Mouse (Mus musculus): Measurements from ENCODE around the gene Cgn.
"Not testable (repeated sequence)": the region's sequence is repeated elsewhere in the genome, so short reads cannot be mapped to it uniquely, and the experiment has no call there.

Cgn gene

DNA sequence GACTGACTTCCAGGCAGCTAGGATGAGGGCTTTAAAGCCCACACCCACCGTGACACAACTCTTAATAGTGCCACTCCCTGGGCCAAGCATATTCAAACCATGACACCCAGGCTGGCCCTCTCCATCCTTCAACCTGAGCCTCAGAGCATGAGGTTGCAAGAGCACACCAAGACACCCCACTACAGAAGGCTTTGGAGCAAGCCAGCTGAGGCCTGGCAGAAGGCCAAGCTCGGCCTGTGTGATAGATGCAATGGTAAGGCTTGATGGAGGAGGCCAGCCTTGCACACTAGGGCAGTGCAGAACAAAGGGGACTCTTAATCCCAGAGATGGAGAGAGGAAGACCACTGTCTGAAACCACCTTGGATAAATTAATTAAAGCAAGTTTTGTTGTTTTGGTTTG lies 3.2 kb upstream of the Cgn start:
- DNase-seq (ENCODE audit: low read depth, low spot score) = no peak

DNA sequence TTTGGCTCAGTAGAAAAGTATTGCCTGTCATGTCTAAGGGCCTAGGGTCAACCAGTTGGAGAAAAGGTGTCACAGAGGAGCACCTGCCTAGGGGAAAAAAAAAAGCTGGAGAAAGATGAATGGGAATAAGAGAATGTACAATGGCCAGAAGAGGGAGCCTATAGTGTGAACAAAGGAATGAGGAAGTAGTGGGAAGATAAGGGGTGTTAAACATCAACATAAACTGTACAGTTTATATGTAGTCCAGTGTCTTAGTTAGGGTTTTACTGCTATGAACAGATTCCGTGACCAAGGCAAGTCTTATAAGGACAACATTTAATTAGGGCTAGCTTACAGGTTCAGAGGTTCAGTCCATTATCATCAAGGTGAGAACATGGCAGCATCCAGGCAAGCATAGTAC lies 2.8 kb upstream of the Cgn start:
- DNase-seq (ENCODE audit: low read depth, low spot score) = no peak

DNA sequence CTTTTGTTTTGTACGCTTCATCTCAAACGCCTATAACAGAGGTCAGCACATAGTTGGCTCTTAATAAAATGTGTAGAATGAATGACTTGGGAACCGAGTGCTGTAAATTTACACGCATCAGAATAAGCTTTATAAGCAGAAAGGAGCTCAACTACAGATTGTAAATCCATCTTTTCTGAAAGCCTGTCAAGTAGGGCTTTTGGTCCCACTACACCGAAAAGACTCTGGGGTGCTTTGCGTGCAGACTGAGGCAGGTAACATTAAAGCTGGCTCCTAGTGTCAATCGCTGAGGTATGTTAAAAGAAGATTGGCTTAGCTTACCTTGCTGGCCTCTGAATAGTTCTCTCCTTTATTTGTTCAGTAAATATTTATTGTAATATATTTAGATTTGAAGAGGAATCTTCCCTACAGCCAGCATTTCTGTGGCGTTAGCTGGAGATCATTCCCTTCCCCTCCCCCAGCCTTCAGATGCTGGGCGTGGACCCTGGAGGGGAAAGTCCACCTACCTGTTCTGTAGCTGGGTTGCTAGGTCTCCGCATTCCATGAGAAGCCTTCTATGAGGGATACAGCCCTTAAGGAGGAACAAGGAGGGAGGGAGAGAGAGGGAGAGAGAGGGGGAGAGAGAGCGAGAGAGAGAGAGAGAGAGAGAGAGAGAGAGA lies 959 bp upstream of the Cgn start:
- DNase-seq (ENCODE audit: low read depth, low spot score) = no peak

DNA sequence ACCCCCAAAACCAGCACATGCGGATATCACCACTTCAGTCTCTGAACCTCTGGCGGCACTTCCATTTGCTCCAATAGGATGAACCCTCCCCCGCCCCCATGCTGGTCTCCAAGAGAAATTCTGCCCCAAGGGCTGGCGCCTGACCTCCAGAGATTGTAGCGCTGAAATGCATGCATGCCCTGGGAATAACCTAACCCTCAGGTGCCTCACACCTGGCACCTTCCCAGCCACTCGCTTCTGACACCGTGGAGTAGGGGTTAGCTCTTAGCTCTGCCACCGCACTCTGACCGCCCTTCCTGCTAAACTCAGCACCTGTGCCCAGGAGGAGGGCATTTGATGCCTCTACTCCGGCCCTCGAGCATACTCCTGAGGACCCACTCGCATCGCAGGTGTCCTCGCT lies 334 bp downstream of the Cgn start:
- no peak for DNase-seq (ENCODE audit: low read depth, low spot score)

DNA sequence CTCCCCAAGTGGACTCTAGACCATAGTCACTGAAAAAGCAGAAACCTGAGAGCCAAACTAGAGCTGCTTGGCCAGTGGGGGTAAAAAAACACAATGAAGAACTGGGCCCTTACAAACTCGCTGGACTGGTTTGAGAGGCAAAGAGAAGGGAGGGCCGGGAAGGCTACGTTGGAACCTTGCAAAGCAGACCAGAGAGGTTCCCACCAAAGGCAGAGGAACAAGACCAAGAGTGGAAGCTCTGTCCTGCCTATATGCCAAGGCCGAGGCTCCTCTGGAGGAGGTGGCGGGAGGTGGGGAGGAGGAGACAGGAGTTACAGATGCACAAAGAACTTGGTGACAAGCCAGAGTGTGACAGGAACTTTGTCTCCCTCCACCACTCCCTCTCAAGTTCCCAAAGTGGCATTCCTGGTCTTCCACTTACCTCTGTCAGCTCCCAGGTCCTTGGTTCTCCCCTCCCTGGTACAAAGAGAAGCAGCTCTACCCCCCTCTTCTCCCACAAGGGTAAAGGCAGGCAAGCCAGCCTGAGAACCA lies 2.1 kb downstream of the Cgn start:
- DNase-seq (ENCODE audit: low read depth, low spot score) = no peak

DNA sequence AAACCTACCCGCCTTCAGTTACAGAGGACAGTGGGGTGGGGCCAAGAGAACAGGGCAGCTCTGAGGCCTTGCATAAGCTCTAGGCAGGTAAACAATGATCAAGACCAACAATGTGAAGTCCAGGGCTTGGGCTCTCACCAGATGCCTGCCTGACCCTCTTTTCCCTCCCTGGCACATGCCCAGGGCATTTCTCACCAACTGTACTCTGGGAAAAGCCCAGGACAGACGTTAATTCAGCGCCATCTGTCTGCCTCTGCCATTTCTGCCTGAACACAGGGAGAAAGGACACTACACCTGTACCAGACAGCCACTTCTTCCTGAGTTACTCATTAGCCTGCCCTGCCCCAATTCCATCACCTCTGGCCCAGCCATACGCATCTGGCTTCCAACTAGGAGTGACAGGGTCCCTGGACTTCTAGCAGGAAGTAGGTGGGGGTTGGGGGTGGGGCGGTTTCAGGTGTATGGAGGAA lies 2.8 kb downstream of the Cgn start:
- no peak for DNase-seq (ENCODE audit: low read depth, low spot score)

DNA sequence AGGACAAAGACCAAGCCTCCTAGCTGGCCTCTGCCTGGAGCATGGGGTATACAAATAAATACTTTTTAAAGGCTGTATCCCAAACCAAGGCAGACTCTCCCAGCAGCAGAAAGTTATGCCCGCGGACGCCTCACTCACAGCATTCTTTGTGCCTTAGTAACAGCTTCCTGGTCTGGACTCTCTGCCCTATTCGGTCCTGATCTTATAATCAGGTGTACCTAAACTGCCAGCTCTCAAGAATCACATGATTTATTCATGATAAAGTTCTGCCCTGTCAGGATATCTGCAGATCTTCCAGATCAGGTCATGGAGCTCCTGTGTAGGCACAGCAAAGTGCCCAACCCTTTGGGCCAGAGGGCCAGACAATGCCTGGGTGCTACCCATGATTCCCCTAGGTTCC lies 3.4 kb downstream of the Cgn start:
- DNase-seq (ENCODE audit: low read depth, low spot score) = no peak

DNA sequence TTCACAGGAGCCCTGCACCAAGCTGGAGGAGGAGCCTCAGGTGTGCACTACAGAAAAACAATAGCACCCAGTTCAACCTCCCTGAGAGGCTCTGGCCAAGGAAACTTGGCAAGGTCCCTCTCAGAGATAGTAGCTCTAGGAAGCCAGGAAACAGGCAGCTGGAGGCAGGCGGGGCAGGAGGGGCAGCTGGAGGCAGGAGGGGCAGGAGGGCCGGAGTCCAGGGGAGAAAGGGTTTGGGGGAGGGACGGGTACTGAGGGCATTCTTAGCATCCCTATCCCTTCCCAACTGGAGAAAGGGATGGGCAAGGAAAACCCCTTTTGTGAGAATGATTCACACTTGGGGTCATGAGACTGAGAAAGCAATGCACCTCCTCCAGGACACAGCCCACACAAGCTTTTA lies 4.9 kb downstream of the Cgn start:
- DNase-seq (ENCODE audit: low read depth, low spot score) = no peak

DNA sequence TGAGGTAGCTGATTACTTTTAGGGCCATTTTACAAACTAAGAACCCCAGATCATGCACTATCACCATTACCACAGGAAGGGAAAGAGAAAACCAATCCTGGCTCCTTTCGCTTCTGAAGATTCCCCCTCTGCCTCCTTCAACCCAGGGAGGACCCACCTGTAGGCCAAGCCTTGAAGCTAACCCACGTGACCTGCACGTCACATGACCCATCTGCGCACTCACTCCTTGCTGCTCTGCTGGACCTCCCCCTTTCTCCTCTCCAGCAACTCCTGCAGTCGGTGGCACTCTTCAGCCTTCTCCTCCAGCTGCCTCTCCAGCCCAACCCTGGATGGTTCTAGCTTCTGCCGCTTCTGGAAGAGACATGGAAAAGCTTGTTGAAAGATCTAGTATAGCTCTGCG lies 10.4 kb downstream of the Cgn start:
- no peak for DNase-seq (ENCODE audit: low read depth, low spot score)

DNA sequence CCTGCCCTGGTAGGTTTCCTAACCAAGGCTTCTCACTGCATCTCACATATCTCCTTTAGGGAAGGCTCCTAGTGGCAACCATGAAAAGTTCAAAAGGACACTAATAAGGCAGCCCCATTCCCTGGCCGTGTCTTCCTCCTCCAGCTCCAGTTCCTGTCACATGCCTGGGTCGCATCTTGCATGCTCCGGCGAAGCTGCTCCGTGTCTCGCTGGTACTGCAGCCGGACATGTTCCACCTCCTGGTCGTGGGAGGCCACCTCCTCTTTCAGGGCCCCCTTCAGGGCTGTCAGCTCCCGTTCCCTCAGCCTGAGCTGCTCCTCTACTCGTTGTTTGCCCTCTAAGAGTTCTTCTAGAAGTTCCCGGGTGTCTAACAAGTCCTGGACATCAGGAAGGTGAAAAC lies 12.3 kb downstream of the Cgn start:
- DNase-seq (ENCODE audit: low read depth, low spot score) = no peak

DNA sequence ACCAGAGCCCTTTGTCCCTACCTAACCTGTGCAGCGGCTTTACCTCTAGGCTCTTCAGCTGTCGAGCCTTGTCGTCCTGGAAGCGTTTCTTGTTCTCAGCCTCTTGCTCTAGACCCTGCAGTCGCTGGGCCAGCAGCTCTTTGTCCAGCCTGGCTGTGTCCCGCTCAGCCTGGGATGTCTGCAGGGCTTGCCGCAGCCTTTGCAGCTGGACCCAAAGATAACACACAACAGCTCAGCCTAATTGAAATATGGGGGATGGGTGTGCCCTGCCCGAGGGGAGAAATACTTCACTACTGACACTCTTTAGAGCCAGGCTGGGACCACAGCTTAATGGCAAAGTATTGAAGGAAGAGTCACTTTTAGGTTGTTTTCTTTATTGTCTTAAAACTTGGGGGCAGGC lies 20.8 kb downstream of the Cgn start:
- DNase-seq (ENCODE audit: low read depth, low spot score) = not testable (repeated sequence)

DNA sequence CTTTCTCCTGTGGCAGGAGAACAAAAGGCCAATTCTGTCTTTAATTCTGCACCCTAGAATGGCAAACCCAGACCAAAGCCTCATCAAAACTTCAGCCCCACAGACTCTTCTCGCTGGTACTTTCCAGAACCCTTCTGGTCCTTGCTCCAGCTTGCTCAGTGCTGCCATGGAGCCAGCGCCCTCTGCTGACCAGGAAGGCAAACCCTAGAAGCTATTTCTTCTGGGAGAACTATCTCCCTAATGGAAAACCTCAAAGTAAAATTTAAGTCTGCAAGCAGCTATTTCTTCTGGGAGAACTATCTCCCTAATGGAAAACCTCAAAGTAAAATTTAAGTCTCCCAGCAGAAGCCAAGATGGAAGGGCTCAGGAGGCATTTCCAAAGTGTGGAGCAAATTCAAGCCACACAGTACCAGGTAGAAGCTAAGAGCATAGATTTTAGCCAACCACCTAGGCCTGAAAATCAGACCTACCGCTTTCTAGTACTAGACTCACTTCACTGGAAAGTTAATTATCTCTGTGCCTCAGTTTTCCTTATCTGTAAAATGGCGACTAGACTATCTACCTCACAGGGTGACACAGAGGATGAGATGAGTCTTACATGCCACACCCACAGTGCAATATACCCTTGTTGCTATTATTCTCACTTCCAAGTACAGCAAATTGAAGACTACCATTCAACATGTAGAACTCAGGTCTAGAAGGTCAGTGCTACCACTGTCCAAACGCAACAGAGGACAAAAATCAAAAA lies 21.6 kb downstream of the Cgn start:
- DNase-seq (ENCODE audit: low read depth, low spot score) = not testable (repeated sequence)

DNA sequence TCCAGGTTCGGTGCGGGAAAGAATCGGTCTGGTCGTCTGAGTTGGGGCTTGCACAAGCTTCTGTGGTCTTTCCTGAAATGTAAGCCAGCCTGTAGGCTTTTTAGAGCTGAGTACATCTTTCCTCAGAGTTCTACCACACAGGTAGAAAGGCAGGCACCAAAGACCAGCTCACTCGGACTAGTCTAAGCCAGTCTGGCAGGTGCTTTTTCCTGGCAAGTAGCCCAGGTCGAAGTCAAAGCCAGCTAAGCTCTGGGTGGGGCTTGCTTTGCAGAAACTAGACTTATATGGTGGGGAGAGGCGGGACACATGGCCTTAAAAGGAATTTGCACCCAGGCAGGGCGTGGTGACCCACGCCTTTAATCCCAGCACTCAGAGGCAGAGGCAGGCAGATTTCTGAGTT lies 27.9 kb downstream of the Cgn start:
- peak; percentile 79 for DNase-seq (ENCODE audit: low read depth, low spot score)

DNA sequence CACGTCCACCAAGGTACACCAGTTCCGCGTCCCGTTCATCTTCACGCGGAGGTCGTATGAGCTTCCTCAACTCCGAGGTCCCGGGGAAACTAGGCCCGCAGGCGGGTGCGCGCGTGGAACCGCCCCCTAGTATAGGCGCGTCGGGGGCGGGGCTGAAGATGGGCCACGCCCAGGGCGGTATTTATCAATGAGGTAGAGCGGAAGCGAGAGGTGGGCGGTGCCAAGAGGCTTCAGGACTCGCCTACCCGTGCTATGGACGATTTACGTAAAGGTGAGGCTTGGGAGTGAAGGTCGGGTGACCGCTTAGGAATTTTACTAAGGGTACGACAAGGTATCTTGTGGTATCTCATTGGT lies 28.3 kb downstream of the Cgn start:
- not testable (repeated sequence) for DNase-seq (ENCODE audit: low read depth, low spot score)

DNA sequence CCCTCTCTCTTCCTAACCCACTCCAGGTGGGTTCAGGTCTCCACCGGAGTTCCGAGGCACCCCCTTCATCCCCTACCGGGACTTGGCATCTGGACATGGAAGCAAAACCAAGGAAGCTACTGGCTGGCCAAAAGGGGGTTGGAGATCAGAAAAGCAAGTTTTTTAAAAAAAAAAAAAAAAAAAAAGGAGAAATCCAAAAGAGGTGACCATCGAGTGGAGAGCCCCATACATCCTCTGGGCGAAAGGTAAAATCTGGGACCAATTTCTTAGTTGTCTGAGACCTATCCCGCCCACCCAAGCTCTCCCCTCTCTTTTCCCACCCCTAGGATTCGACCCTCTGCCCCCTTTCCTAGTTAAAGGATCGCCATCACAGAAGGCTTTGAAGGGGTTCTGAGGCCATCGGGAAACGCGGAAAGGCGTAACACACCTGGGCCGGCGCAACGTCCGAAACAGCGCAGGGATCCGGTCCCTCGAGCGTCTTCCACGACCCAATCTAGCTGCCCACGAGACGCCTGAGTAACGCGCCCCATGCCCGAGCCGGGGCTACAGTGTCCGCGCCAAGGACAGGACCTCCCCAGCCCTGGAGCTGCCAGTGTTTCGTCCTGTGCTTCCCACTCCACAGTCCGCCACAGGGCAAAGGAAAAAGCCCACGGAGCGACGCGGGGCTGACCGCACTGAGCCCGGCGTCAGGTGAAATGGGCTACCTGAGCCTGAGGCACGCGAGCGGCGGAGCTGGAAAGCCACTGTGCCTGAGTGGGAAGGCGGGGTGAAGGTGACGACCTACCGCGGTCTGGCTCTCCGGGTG lies 28.8 kb downstream of the Cgn start:
- DNase-seq (ENCODE audit: low read depth, low spot score) = not testable (repeated sequence)

DNA sequence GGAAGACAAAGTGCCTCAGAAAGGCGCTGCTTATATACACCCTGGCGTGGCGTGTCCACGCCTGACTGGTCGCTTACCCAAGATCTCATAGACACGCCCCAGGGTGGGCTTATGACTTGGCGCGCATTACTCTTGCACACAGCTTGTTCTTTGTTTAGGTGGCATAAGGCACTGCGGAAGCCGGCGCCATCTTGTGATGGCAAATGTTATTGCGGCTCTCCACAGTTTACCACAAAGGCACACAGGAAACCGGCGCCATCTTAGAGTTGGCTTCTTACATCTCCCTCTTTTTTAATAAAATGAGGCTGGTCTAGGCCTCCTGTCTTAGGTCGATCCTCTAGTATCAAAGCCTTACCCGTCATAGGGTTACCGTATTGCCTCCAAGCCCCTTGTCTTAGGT lies 40.6 kb downstream of the Cgn start:
- no peak for DNase-seq (ENCODE audit: low read depth, low spot score)

DNA sequence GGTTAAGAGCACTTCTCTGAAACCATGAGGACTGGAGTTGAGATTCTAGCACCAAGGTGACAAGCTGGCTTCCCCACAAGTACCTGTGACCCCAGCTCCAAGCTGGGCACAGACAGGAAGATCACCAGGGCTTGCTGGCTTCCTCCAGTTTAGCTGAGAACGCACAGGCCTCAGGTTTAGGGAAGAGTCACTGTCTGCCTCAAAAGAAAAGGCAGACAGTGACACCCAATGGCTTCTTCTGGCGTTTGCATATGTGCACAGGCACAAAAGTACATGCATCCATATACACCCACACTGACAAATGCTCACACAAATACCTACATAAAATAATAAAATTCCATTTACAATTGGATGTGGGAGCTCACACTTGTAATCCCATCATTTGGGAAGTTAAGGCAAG lies 62.7 kb downstream of the Cgn start:
- peak; percentile 37 for DNase-seq (ENCODE audit: low read depth, low spot score)

DNA sequence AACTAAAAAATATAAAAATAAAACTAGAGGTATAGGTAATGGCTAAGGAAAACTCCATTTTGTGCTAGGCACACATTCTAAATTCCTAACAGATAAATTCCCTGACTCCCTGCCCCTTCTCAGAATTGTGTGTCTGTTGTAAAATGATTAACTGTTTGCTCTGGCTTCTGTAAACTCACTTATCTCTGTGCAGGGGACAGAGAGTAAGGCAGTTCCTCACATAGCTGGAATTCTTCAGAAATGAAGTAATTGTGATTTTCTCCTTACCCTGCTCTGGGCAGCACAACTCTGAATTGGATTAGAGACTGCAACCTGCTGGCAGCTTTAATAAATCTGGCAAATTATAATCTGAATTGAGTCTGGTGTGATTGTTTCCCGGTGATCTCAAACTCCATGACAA lies 68.0 kb downstream of the Cgn start:
- not testable (repeated sequence) for DNase-seq (ENCODE audit: low read depth, low spot score)

DNA sequence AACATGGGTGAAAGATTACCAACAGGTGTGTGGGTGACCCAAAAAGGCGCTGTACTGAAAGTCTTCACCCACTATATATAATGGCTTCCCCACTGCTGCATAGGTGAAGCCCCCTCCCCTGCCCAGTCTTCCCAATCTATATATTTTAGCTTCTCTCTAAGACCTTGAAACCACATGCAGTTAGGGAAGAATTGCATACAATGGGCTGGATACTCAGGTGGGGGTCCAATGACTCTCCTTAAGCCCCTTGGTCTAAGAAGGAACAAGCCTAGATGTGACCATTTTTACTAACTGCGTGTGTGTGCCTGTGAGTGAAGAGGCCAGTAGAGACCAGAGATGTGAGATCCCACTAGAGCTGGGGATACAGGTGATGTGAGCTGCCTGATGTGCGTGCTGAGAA lies 72.9 kb downstream of the Cgn start:
- DNase-seq (ENCODE audit: low read depth, low spot score) = not testable (repeated sequence)

DNA sequence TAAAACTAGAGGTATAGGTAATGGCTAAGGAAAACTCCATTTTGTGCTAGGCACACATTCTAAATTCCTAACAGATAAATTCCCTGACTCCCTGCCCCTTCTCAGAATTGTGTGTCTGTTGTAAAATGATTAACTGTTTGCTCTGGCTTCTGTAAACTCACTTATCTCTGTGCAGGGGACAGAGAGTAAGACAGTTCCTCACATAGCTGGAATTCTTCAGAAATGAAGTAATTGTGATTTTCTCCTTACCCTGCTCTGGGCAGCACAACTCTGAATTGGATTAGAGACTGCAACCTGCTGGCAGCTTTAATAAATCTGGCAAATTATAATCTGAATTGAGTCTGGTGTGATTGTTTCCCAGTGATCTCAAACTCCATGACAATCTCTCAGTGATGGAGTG lies 75.7 kb downstream of the Cgn start:
- not testable (repeated sequence) for DNase-seq (ENCODE audit: low read depth, low spot score)
